Mouse (Mus musculus): ENCODE results near the gene Gm49392.
A peak's percentile ranks its signal among the peaks of the same experiment; 100 is the strongest.
"Not testable (repeated sequence)": the region's sequence is repeated elsewhere in the genome, so short reads cannot be mapped to it uniquely, and the experiment has no call there.

Gene Gm49392

GRCm38 (mm10) chr13:60896794-60897193, at the start of gene Gm49392:
Gene Gm49392 (minus strand): TSS chr13:60896894.
- not testable (repeated sequence) for DNase-seq (ENCODE audit: low read depth, low spot score)

- not testable (repeated sequence) for DNase-seq (ENCODE audit: low read depth, low spot score)
Measured at GRCm38 (mm10) chr13:60941884-60942283, 45.2 kb upstream of the Gm49392 start, which contains the start of gene Tpbpa. Gene Tpbpa (minus strand): TSS chr13:60941984.

GRCm38 (mm10) chr13:60936500-60936901, 39.8 kb upstream of the Gm49392 start, which contains the start of the genes Gm49391 and Ctla2a:
Gene Gm49391 (minus strand): TSS chr13:60936571.
Gene Ctla2a (minus strand): TSS chr13:60936625.
- no peak for DNase-seq (ENCODE audit: low read depth, low spot score)

DNA sequence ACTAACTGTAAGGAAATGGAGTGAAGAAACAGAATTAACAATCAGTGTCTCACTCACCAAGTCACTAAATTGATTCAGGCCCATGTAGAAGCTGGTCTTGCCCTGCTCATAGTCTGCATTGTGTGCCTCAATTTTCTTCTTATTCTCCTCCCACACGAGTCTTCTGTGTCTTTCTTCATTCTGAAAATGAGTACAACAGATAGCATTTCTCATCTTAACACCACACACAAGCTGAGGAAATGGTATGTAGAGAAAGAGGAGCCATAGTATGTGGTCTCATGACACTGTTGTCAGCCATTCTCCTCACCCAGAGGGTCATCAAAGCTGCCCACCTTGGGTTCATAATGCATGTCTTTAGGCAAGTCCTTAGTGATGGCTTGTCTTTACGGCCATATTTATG, 38.8 kb upstream of the Gm49392 start, which contains the start of gene Gm49393:
Gene Gm49393 (minus strand): TSS at position 101 of the 400 bp plus-strand sequence.
- DNase-seq (ENCODE audit: low read depth, low spot score), result not testable (repeated sequence)

DNA sequence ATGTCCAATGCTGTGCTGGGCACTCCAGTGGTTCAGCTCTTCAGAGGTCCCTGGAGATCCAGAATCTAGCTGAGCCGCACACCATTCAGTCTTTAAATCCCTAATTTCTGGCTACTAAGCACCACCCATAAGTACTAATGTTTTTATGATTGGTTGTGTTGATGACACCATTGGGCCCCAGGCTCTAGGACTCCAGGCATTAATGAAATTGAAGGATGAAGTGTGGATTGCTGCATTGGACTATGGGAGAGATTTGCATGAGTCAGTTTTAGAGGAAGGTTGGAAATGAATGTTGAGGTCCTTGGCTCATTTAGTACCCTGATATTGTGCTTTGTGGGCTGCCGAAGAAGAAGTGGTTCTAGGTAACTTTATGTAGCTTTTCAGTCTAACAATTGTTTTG, 8.1 kb upstream of the Gm49392 start, which contains the start of gene Tpbpb:
Gene Tpbpb (minus strand): TSS at position 101 of the 400 bp plus-strand sequence.
- not testable (repeated sequence) for DNase-seq (ENCODE audit: low read depth, low spot score)

DNA sequence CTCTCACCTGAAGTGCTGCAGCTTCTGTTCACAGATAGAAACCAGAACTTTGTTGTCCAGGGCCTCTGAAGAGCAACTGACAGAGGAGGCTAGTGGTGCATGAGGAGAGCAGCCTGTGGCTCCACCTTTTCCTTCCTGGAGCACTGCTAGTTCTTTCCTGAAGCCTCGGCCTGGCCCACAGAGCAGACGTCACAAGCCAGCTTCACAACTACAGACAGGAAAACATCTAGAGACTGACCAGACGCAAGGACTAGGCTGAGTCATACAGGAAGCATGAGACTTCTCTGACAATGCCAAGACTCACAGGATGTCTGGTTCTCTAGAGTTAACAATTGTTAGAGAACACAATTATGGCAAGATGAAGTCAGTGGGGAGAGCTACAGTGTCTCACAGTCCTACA, 634 bp upstream of the Gm49392 start, which contains the start of gene Ctla2b:
Gene Ctla2b (minus strand): TSS at position 120 of the 400 bp plus-strand sequence.
- no peak for DNase-seq (ENCODE audit: low read depth, low spot score)

DNA sequence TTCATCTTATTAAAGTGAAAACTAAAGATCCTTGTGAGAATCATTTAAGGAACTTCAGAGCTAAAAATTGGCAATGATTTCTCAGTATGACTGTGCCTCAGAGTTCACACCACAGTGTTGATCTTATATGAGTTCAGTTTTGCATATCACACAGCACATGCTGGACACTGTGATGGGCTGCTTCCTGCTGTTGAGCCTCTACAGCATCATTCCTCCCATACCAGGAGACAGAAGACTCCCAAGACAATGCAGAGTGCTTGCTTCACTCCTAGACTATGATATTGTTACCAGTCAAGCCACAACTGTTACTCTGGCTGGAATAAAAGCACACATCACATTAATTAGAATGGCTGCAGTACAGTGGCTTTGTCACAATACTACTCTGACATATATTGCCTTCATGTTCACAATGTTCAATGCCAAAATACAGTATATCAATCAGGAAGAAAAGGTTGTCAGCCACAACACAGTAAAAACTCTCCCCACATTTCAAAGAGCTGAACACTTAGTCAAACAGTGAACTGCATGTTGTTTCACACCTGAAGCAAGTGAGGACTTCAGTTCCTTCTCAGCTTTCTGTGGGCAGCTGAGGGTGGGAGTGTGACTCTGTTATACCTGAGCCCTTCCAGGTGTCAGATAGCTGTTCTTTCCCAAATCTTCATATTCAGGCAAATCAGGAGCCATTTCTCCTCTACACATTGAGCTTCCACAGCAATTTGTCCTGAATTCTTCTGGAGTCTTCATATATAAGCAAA, 1.1 kb downstream of the Gm49392 start:
- no peak for DNase-seq (ENCODE audit: low read depth, low spot score)

- no peak for DNase-seq (ENCODE audit: low read depth, low spot score)
Measured at GRCm38 (mm10) chr13:60892301-60892700, 4.4 kb downstream of the Gm49392 start.

GRCm38 (mm10) chr13:60864281-60864680, 32.4 kb downstream of the Gm49392 start, which contains the start of gene 4930486L24Rik:
Gene 4930486L24Rik (minus strand): TSS chr13:60864475.
- no peak for DNase-seq (ENCODE audit: low read depth, low spot score)

- DNase-seq (ENCODE audit: low read depth, low spot score), result no peak
Measured at GRCm38 (mm10) chr13:60848241-60849120, 48.2 kb downstream of the Gm49392 start.

DNA sequence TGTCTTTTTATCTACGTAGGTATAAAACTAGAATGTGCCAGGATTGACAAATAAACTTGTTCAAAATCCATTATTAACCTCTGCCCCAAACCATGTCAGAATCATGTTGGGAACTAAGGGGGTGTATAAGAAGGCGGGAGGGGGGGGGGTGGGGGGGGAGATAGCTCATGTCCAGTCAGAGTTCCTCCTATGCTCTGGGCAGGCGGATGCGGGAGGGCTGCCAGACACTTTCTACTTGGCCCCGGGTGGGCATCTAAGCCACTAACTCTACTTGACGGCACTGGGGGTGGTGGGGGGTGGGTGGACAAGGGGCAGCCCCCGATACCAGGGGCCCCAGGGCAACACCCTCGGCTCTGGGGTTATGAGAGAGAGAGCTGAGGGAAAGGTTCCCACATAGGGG, 53.5 kb downstream of the Gm49392 start:
- DNase-seq (ENCODE audit: low read depth, low spot score), result no peak

GRCm38 (mm10) chr13:60842703-60843102, 54.0 kb downstream of the Gm49392 start:
- DNase-seq (ENCODE audit: low read depth, low spot score), result no peak

- no peak for DNase-seq (ENCODE audit: low read depth, low spot score)
Measured at GRCm38 (mm10) chr13:60839353-60839902, 57.3 kb downstream of the Gm49392 start.

DNA sequence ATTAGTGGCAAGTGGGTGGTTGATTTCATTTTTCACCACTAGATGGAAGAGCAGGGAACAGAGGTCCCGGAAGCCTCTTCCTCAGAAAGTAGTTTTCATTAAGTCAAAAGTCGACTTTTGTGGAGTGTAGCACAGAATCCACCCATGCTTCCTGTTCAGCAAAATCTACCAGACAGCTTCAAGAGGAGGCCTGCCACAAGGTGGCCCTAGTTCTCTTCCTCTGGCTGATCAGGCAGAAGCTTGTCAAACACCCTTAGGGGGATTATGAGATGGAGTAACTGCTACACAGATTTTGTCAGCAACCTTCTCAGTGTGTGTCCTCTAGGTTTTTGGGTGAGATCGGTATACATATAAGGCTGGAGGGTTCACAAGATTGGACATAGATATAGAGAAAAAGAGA, 70.6 kb downstream of the Gm49392 start:
- no peak for DNase-seq (ENCODE audit: low read depth, low spot score)

GRCm38 (mm10) chr13:60820486-60821175, 76.1 kb downstream of the Gm49392 start:
- no peak for DNase-seq (ENCODE audit: low read depth, low spot score)

- peak; percentile 24 for DNase-seq (ENCODE audit: low read depth, low spot score)
Measured at GRCm38 (mm10) chr13:60819469-60819868, 77.2 kb downstream of the Gm49392 start.

DNA sequence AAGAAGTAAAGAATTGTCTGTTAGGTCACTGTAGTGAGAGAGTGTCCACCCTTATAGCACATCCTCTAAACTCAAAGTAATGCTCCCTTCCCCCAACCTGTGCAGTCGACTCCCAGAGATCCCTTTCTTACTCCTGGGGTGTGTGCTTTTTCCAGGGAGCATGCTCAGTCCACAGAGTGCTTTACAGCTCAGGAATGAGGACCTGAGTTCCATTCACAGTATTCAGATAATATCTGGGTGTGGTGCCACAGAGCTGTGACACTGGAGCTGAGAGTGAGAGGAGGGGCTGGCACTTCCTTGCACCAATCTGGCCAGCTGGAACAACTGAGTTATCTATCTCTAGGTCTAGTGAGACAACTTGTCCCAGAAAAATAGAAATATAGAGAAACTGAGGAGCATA, 83.0 kb downstream of the Gm49392 start:
- no peak for DNase-seq (ENCODE audit: low read depth, low spot score)

DNA sequence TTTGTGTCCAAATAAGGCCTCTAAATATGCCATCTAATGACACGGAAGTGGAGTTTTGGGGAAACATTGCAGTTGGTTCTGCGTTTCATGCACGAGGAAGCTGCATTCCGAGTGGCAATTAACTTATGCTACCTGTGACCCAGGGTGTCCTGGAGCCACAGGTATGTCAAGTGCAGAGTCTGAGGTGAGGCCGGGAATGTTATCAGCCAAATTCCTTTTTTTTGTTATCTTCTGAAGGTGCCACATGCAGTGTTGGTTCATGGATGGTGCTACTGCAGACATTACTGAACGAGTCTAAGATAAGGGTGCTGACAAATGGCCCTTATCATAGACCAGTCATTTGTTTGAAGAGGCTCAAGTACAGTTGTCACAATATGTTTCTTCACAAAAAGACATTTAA, 83.9 kb downstream of the Gm49392 start:
- DNase-seq (ENCODE audit: low read depth, low spot score), result no peak

GRCm38 (mm10) chr13:60809690-60810089, 87.0 kb downstream of the Gm49392 start:
- DNase-seq (ENCODE audit: low read depth, low spot score), result no peak

GRCm38 (mm10) chr13:60802749-60803148, 93.9 kb downstream of the Gm49392 start, which contains the start of gene Ctsll3:
Gene Ctsll3 (minus strand): TSS chr13:60802849.
- no peak for DNase-seq (ENCODE audit: low read depth, low spot score)
